Mouse (Mus musculus) thymus, postnatal 25 days (tissue): ENCODE measurements at regions not wholly inside any gene's neighbourhood (a gene's known extent, or its start where the extent isn't known, plus 50 kb on each side); places are given as distances from the start of the nearest gene placed in this dataset.
A peak's percentile ranks its signal among the peaks of the same experiment; 100 is the strongest.
"Not testable (repeated sequence)": the region's sequence is repeated elsewhere in the genome, so short reads cannot be mapped to it uniquely, and the experiment has no call there.

ENCODE experiments used
- DNase-seq: peaks from one replicate; pipeline ENCODE4 v3.0.0; 2022

- no peak for DNase-seq
These were observed 118.1 kb downstream of the Mmrn1 start for GRCm38 (mm10) chr6:61042667-61043523.

GRCm38 (mm10) chr6:61043524-61044450 is 119.0 kb downstream of the Mmrn1 start:
- no peak for DNase-seq

GRCm38 (mm10) chr6:61047667-61048066 is 122.9 kb downstream of the Mmrn1 start:
- DNase-seq, result not testable (repeated sequence)

GRCm38 (mm10) chr6:61063129-61063528 is 117.0 kb upstream of the Ccser1 start:
- peak; percentile 4 for DNase-seq

GRCm38 (mm10) chr6:61065769-61066168 is 114.4 kb upstream of the Ccser1 start:
- DNase-seq, result no peak

GRCm38 (mm10) chr6:61066501-61067282 is 113.4 kb upstream of the Ccser1 start:
- no peak for DNase-seq

GRCm38 (mm10) chr6:61067355-61068116 is 112.6 kb upstream of the Ccser1 start:
- no peak for DNase-seq

GRCm38 (mm10) chr6:61068117-61068489 is 112.0 kb upstream of the Ccser1 start:
- no peak for DNase-seq

- no peak for DNase-seq
These were observed 106.9 kb upstream of the Ccser1 start for GRCm38 (mm10) chr6:61073267-61073666.

- DNase-seq, result no peak
These were observed 106.3 kb upstream of the Ccser1 start for GRCm38 (mm10) chr6:61073794-61074193.

- no peak for DNase-seq
These were observed 105.4 kb upstream of the Ccser1 start for GRCm38 (mm10) chr6:61074700-61075099.

- no peak for DNase-seq
These were observed 101.6 kb upstream of the Ccser1 start for GRCm38 (mm10) chr6:61078559-61078958.

GRCm38 (mm10) chr6:61080661-61081060 is 99.5 kb upstream of the Ccser1 start:
- DNase-seq, result no peak

GRCm38 (mm10) chr6:61083346-61083745 is 96.8 kb upstream of the Ccser1 start:
- DNase-seq, result no peak

GRCm38 (mm10) chr6:61099348-61099981 is 80.7 kb upstream of the Ccser1 start:
- DNase-seq, result no peak

- DNase-seq, result no peak
These were observed 80.2 kb upstream of the Ccser1 start for GRCm38 (mm10) chr6:61099982-61100365.

- DNase-seq, result no peak
These were observed 78.2 kb upstream of the Ccser1 start for GRCm38 (mm10) chr6:61101972-61102371.

GRCm38 (mm10) chr6:61103459-61104234 is 76.5 kb upstream of the Ccser1 start:
- DNase-seq, result no peak

- no peak for DNase-seq
These were observed 64.9 kb upstream of the Ccser1 start for GRCm38 (mm10) chr6:61115250-61115649.

GRCm38 (mm10) chr6:61119590-61119989 is 60.5 kb upstream of the Ccser1 start:
- no peak for DNase-seq

- DNase-seq, result no peak
These were observed 54.7 kb upstream of the Ccser1 start for GRCm38 (mm10) chr6:61125431-61125830.
